Mouse (Mus musculus) limb, embryonic 14.5 days (tissue): ENCODE results near the gene Endog. TPM values are rescaled to one million over a fixed set of nuclear protein-coding genes. Genes with fewer than 3 reads are reported as not detected.
"Not testable (repeated sequence)": the region's sequence is repeated elsewhere in the genome, so short reads cannot be mapped to it uniquely, and the experiment has no call there.

Experiments
- ATAC-seq: fragments of 200-750 bp; cut with Nextera tagmentation; 2 replicates; pipeline ENCODE4 v1.8.0; 2017; ENCODE audit warnings: low read depth, moderate number of reproducible peaks, moderate TSS enrichment; ENCODE audit not compliant: low FRiP score
- DNase-seq: peaks from one replicate; pipeline ENCODE4 v3.0.0-alpha.2; 2015; ENCODE audit warnings: low spot score
- H3K27ac ChIP-seq: fragments of 300-500 bp; sonication (generic); replicated peaks from 2 replicates; pipeline ENCODE4 v1.5.1; 2014; ENCODE audit warnings: low read depth, mild to moderate bottlenecking, low read length, moderate library complexity, mixed read lengths
- H3K27me3 ChIP-seq: fragments of 300-500 bp; sonication (generic); 2 replicates; pipeline ENCODE4 v1.6.1; 2014; ENCODE audit warnings: low read length, mixed read lengths; ENCODE audit not compliant: control insufficient read depth, insufficient read depth
- H3K36me3 ChIP-seq: fragments of 300-500 bp; sonication (generic); 2 replicates; pipeline ENCODE4 v1.6.1; 2014; ENCODE audit warnings: mild to moderate bottlenecking, low read length, moderate library complexity, mixed read lengths; ENCODE audit not compliant: control insufficient read depth, insufficient read depth
- H3K4me1 ChIP-seq: fragments of 300-500 bp; sonication (generic); 2 replicates; pipeline ENCODE4 v1.6.1; 2014; ENCODE audit warnings: antibody characterized with exemption, low read length, mixed read lengths; ENCODE audit not compliant: control insufficient read depth, insufficient read depth
- H3K4me2 ChIP-seq: fragments of 300-500 bp; sonication (generic); replicated peaks from 2 replicates; pipeline ENCODE4 v1.6.1; 2014; ENCODE audit warnings: low read depth, mild to moderate bottlenecking, low read length, moderate library complexity; ENCODE audit not compliant: severe bottlenecking
- H3K4me3 ChIP-seq: fragments of 300-500 bp; sonication (generic); replicated peaks from 2 replicates; pipeline ENCODE4 v1.5.1; 2014; ENCODE audit warnings: low read length
- H3K9ac ChIP-seq: fragments of 300-500 bp; sonication (generic); 2 replicates; pipeline ENCODE4 v1.6.1; 2014; ENCODE audit warnings: mild to moderate bottlenecking, low read depth, low read length, moderate library complexity; ENCODE audit not compliant: severe bottlenecking
- H3K9me3 ChIP-seq: fragments of 300-500 bp; sonication (generic); 2 replicates; pipeline ENCODE4 v1.6.1; 2016; ENCODE audit warnings: low read length; ENCODE audit not compliant: control insufficient read depth
- POLR2A ChIP-seq: fragments of 200-500 bp; IDR thresholded peaks from 2 replicates; pipeline ENCODE4 v1.8.0; 2012; ENCODE audit warnings: inconsistent platforms, mild to moderate bottlenecking, moderate library complexity, borderline replicate concordance; ENCODE audit not compliant: insufficient read depth, insufficient read length; ENCODE audit errors: extremely low read depth
- WGBS: fragments of 180-500 bp; shearing (Covaris S2); extraction: QIAGEN DNeasy Blood & Tissue Kit; methylation state at CpG from one replicate; pipeline ENCODE4 v1.1.7; 2014; 5-methylcytosine and 5-hydroxymethylcytosine counted together
- polyA plus RNA-seq, 2 experiments: library from polyadenylated mRNA; depleted of rRNA in 1 of 2; stranded (reverse) in 1 of 2; unstranded in 1 of 2; fragments of >200 nt; fragmentation: Nextera tagmentation in 1 of 2; extraction: Ambion mirVana in 1 of 2; gene quantifications; 2 replicates each; pipeline versions ENCODE4 v1.2.1 to v1.2.3; 2012 to 2014

Gene Endog
- polyA plus RNA-seq, 2 experiments = 18.5 to 22.6 TPM

- Histone ChIP-seq H3K27me3 (no peaks in the 10 kb centered on the region), H3K4me3 (peak overlapping the region; percentile 61), H3K4me2 (peak overlapping the region; percentile 94), H3K9ac (peak overlapping the region; percentile 67), H3K27ac (peak overlapping the region; percentile 64; the same call in 1 of the 2 replicates), H3K9me3 (0 out of 2 replicates have a peak, but pooled peaks cover under 1% of the 10 kb centered on the region), H3K4me1 (peaks cover under 1% of the 10 kb centered on the region; the same call in 1 of the 2 replicates), H3K36me3 (peaks cover 41% of the 10 kb centered on the region)
- TF ChIP-seq POLR2A = no peak
- ATAC-seq (no peak), DNase-seq (no peak)
- 2% methylated on average over 18 of the region's 19 CpGs for WGBS
These were observed 697 bp downstream of the Endog start for GRCm38 (mm10) chr2:30171997-30172382.

GRCm38 (mm10) chr2:30173541-30174240, 2.4 kb downstream of the Endog start:
- H3K9ac ChIP-seq = no peak overlapping the region
- DNase-seq (no peak), ATAC-seq (no peak)
- H3K9me3 ChIP-seq = no peaks in the 10 kb centered on the region
- peaks cover 8% of the 10 kb centered on the region for H3K4me1 ChIP-seq
- WGBS = 96% methylated on average over 20 of the region's 20 CpGs
- TF ChIP-seq POLR2A = no peak
- no peak overlapping the region for H3K4me2 ChIP-seq
- no peak overlapping the region for H3K27ac ChIP-seq
- H3K4me3 ChIP-seq = no peak overlapping the region
- peaks cover 41% of the 10 kb centered on the region for H3K36me3 ChIP-seq
- H3K27me3 ChIP-seq = no peaks in the 10 kb centered on the region

GRCm38 (mm10) chr2:30175897-30176296, 4.6 kb downstream of the Endog start:
- Histone ChIP-seq H3K36me3 (peaks cover 41% of the 10 kb centered on the region), H3K27me3 (no peaks in the 10 kb centered on the region), H3K27ac (no peak overlapping the region), H3K4me1 (peaks cover 8% of the 10 kb centered on the region), H3K4me2 (no peak overlapping the region), H3K4me3 (no peak overlapping the region; the same call in 1 of the 2 replicates), H3K9me3 (no peaks in the 10 kb centered on the region), H3K9ac (no peak overlapping the region)
- no peak for TF ChIP-seq POLR2A
- ATAC-seq (no peak), DNase-seq (no peak)
- WGBS = 91% methylated on average over 8 of the region's 8 CpGs

- 100% methylated on average over 2 of the region's 2 CpGs for WGBS
- H3K4me1 ChIP-seq = peaks cover 8% of the 10 kb centered on the region
- H3K9me3 ChIP-seq = no peaks in the 10 kb centered on the region
- H3K36me3 ChIP-seq = peaks cover 41% of the 10 kb centered on the region
- ATAC-seq = no peak
- H3K27ac ChIP-seq = no peak overlapping the region
- no peak overlapping the region for H3K9ac ChIP-seq
- no peak for TF ChIP-seq POLR2A
- DNase-seq = no peak
- no peaks in the 10 kb centered on the region for H3K27me3 ChIP-seq
- H3K4me3 ChIP-seq = no peak overlapping the region
- no peak overlapping the region for H3K4me2 ChIP-seq
These were observed 5.3 kb downstream of the Endog start for GRCm38 (mm10) chr2:30176561-30176960.

GRCm38 (mm10) chr2:30177700-30178675, 6.7 kb downstream of the Endog start, which contains the start of gene Spout1:
Spout1 (minus strand) TSS chr2:30178459.
- Histone ChIP-seq H3K4me3 (peak within 1 kb of the TSS; percentile 79), H3K4me2 (peak within 1 kb of the TSS; percentile 75), H3K9ac (peak within 1 kb of the TSS; percentile 78), H3K9me3 (no peaks in the 10 kb centered on the region), H3K27me3 (no peaks in the 10 kb centered on the region), H3K36me3 (peaks cover 36% of the 10 kb centered on the region), H3K4me1 (peaks cover 8% of the 10 kb centered on the region), H3K27ac (0 out of 2 replicates have a peak within 1 kb of the TSS, but pooled peaks have one; percentile 20)
- ATAC-seq (peak; percentile 97), DNase-seq (peak; percentile 95)
- WGBS = 3% methylated on average over 49 of the region's 54 CpGs
- TF ChIP-seq POLR2A = no peak

- H3K4me1 ChIP-seq, DNase-seq, H3K27me3 ChIP-seq, H3K27ac ChIP-seq, H3K9me3 ChIP-seq, H3K9ac ChIP-seq: not testable (repeated sequence)
- H3K4me3 ChIP-seq = peak overlapping the region; percentile 79
- ATAC-seq = peak; percentile 16; the same call in 1 of the 2 replicates
- H3K4me2 ChIP-seq = peak overlapping the region; percentile 75
- WGBS = 65% methylated on average over 7 of the region's 7 CpGs
- H3K36me3 ChIP-seq = peaks cover 29% of the 10 kb centered on the region
These were observed 7.4 kb downstream of the Endog start for GRCm38 (mm10) chr2:30178711-30179110.
